Mouse (Mus musculus): Measurements from ENCODE around the gene Rin2. TPM values are rescaled to one million over a fixed set of nuclear protein-coding genes. Genes with fewer than 3 reads are reported as not detected.

The Rin2 gene
- total and polyA plus RNA-seq, 2 experiments from 2014 or later, result 9.9 to 12.7 TPM

DNA sequence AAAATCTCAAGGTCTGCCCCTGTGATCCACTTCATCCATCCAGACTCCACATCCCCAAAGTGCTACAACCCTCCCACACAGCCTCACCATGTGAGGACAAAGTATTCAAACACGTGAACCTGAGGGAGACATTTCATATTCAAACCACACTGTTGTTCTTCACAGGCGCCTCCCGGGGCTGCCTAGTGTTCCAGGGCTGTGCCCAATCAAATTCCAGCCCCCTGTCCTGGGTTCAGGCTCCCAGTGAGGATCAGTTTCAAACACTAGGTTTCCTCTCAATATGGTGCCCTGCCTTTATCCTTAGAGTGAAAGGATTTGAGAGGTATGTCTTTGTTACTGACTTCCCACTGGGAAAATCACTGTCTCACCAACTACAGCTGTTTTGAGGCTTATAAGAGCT, 18.9 kb upstream of the Rin2 start:
- Histone ChIP-seq H3K4me3 (ENCODE audit: low read depth, low read length) (no peak overlapping the region), H3K36me3 (ENCODE audit: insufficient read depth) (no peaks in the 10 kb centered on the region), H3K9ac (no peak overlapping the region), H3K27ac (ENCODE audit: low read depth, low read length) (no peak overlapping the region), H3K4me1 (ENCODE audit: insufficient read depth) (no peaks in the 10 kb centered on the region), H3K4me2 (ENCODE audit: low read depth) (no peak overlapping the region), H3K27me3 (ENCODE audit: insufficient read depth, low read length) (no peaks in the 10 kb centered on the region), H3K9me3 (ENCODE audit: low read length) (no peaks in the 10 kb centered on the region)
- no peak for TF ChIP-seq CTCF (IDR thresholded peaks at IDR 0.05; ENCODE audit: low read depth)
- WGBS, result 35% methylated on average over 3 of the region's 3 CpGs
- DNase-seq (no peak), ATAC-seq (no peak)

DNA sequence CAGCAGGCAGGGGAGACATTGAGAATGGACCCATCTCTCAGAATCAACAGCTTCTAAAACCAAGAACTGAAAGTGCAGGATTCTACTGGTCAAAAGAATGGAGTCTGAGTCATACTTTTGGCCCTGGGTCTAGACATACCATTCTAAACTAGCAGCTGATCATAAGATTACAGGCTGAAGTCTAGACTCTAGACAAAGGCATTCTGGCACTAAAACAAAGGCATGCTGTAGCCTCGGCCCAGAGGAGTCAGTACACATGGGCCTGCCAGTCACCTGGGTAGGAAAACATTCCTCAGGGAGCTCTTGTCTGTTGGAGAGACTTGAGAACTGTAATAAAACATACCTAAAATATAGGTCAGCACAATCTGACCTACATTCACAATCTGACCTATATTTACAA, 18.3 kb upstream of the Rin2 start:
- Histone ChIP-seq H3K4me3 (ENCODE audit: low read depth, low read length) (no peak overlapping the region), H3K27ac (ENCODE audit: low read depth, low read length) (no peak overlapping the region), H3K27me3 (ENCODE audit: insufficient read depth, low read length) (no peaks in the 10 kb centered on the region), H3K4me1 (ENCODE audit: insufficient read depth) (no peaks in the 10 kb centered on the region), H3K36me3 (ENCODE audit: insufficient read depth) (no peaks in the 10 kb centered on the region), H3K4me2 (ENCODE audit: low read depth) (no peak overlapping the region), H3K9ac (no peak overlapping the region), H3K9me3 (ENCODE audit: low read length) (no peaks in the 10 kb centered on the region)
- no peak for TF ChIP-seq CTCF (IDR thresholded peaks at IDR 0.05; ENCODE audit: low read depth)
- DNase-seq, result no peak
- WGBS, result 43% methylated on average over 1 of the region's 1 CpGs
- no peak for ATAC-seq

DNA sequence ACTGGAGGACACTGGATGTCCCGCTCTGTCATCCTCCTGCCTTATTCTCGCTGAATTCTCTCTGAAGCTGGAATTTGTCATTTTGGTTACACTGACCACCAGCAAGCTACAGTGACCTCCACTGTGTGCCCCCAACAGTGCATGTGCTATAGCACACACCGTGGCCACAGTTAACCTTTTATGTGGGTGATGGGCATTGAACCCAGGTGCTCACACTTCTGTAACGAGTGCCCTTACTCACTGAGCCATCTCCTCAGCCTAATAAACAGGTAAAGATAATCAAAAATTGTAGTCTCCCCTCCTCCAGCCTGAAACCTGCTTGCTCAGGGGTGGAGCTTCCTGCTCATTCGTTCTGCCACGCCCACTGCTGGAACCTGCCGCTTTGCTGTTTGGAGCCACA, 13.8 kb upstream of the Rin2 start:
- Histone ChIP-seq H3K36me3 (ENCODE audit: insufficient read depth) (no peaks in the 10 kb centered on the region), H3K4me3 (ENCODE audit: low read depth, low read length) (no peak overlapping the region), H3K9ac (no peak overlapping the region), H3K4me1 (ENCODE audit: insufficient read depth) (no peaks in the 10 kb centered on the region), H3K27ac (ENCODE audit: low read depth, low read length) (no peak overlapping the region), H3K9me3 (ENCODE audit: low read length) (no peaks in the 10 kb centered on the region), H3K4me2 (ENCODE audit: low read depth) (no peak overlapping the region), H3K27me3 (ENCODE audit: insufficient read depth, low read length) (no peaks in the 10 kb centered on the region)
- no peak for DNase-seq
- no peak for ATAC-seq
- 80% methylated on average over 5 of the region's 7 CpGs for WGBS
- no peak for TF ChIP-seq CTCF (IDR thresholded peaks at IDR 0.05; ENCODE audit: low read depth)

DNA sequence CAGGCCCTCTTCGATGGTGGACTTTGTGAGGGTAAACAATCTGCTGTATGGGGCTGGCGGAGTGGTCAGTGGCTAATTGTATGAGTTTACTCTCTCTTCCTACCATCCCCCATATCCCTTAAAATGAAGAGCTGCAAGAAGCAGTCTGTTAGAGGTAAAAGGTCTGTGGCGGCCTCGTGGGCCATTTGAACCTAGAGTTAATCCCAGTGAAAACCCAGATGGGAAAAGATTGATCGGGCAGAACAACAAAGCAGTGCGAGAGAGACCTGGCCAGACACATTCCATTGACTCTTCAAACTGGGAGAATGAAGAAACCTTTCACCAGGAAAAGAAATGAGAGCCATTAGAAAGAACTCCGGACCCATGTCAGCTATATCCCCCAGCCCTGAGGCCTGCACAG, 11.1 kb upstream of the Rin2 start:
- Histone ChIP-seq H3K4me3 (ENCODE audit: low read depth, low read length) (no peak overlapping the region), H3K36me3 (ENCODE audit: insufficient read depth) (no peaks in the 10 kb centered on the region), H3K9me3 (ENCODE audit: low read length) (no peaks in the 10 kb centered on the region), H3K27me3 (ENCODE audit: insufficient read depth, low read length) (no peaks in the 10 kb centered on the region), H3K4me2 (ENCODE audit: low read depth) (no peak overlapping the region), H3K27ac (ENCODE audit: low read depth, low read length) (no peak overlapping the region), H3K9ac (no peak overlapping the region), H3K4me1 (ENCODE audit: insufficient read depth) (no peaks in the 10 kb centered on the region)
- no peak for TF ChIP-seq CTCF (IDR thresholded peaks at IDR 0.05; ENCODE audit: low read depth)
- DNase-seq (no peak), ATAC-seq (no peak)
- WGBS, result 82% methylated on average over 7 of the region's 7 CpGs

DNA sequence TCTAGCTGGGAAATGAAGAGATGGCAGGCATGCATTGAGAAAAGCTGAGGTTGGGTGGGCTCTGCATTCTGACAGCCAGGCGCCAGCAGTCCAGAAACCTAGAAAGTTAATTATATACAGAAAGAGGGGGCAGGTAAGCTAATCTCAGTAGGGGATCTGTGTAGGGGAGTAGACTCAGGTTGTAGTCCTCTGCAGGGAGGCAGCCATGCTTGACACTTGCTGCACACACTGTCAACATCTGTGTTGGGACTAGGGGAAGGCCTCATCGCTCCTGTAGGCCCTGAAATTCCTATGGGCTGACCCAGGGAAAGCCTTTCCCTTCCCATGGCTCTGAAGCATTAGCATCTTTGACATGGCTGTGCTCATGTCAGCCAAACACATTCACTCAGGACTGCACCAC, 10.7 kb upstream of the Rin2 start:
- Histone ChIP-seq H3K27me3 (ENCODE audit: insufficient read depth, low read length) (no peaks in the 10 kb centered on the region), H3K9ac (no peak overlapping the region), H3K36me3 (ENCODE audit: insufficient read depth) (no peaks in the 10 kb centered on the region), H3K9me3 (ENCODE audit: low read length) (no peaks in the 10 kb centered on the region), H3K4me1 (ENCODE audit: insufficient read depth) (no peaks in the 10 kb centered on the region), H3K4me2 (ENCODE audit: low read depth) (no peak overlapping the region), H3K27ac (ENCODE audit: low read depth, low read length) (no peak overlapping the region), H3K4me3 (ENCODE audit: low read depth, low read length) (no peak overlapping the region)
- ATAC-seq (no peak), DNase-seq (no peak)
- 87% methylated on average over 2 of the region's 2 CpGs for WGBS
- no peak for TF ChIP-seq CTCF (IDR thresholded peaks at IDR 0.05; ENCODE audit: low read depth)

DNA sequence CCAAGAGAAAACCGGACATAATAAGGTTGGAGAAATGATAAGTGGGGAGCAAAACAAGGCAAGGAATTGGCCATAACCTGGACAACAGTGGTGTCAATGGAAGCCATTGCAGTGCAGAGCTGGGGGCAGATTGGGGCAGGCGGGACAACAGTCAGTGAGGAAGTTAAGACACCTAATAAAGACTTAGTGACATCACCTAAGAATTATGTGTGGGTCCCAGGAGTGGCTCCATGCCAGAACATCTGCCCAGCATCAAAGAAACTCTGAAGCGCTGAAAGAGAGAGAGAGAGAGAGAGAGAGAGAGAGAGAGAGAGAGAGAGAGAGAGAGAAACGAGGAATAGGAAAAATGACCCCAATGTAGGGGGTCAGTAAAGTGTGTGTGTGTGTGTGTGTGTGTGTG, 6.9 kb upstream of the Rin2 start:
- Histone ChIP-seq H3K9ac (no peak overlapping the region), H3K4me3 (ENCODE audit: low read depth, low read length) (no peak overlapping the region), H3K4me2 (ENCODE audit: low read depth) (no peak overlapping the region), H3K27ac (ENCODE audit: low read depth, low read length) (no peak overlapping the region), H3K4me1 (ENCODE audit: insufficient read depth) (no peaks in the 10 kb centered on the region), H3K36me3 (ENCODE audit: insufficient read depth) (no peaks in the 10 kb centered on the region), H3K27me3 (ENCODE audit: insufficient read depth, low read length) (no peaks in the 10 kb centered on the region), H3K9me3 (ENCODE audit: low read length) (no peaks in the 10 kb centered on the region)
- DNase-seq (no peak), ATAC-seq (no peak)
- WGBS, result 81% methylated on average over 4 of the region's 4 CpGs
- TF ChIP-seq CTCF (IDR thresholded peaks at IDR 0.05; ENCODE audit: low read depth), result no peak

DNA sequence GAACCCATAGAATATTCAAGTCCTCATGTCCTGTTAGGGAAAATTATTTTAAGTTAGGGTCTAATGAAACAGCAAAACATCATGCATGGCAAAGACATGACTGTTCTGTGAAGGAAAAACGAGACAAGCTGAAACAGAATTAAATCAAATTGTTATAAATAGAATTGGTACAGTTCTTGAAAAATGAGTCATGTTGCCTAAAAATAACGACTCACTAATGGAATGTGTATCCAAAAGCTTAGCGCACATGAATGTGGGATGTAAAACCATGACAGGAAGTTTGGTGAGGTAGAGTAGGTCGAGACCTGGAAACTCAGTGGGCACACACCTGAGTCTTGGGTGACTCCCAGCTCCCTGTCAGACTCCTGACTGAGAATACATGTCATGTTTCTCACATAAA, 4.9 kb upstream of the Rin2 start:
- Histone ChIP-seq H3K4me3 (ENCODE audit: low read depth, low read length) (no peak overlapping the region), H3K4me1 (ENCODE audit: insufficient read depth) (0 out of 2 replicates have a peak, but pooled peaks cover 6% of the 10 kb centered on the region), H3K27me3 (ENCODE audit: insufficient read depth, low read length) (no peaks in the 10 kb centered on the region; the same call in 1 of the 2 replicates), H3K27ac (ENCODE audit: low read depth, low read length) (no peak overlapping the region), H3K9me3 (ENCODE audit: low read length) (no peaks in the 10 kb centered on the region), H3K36me3 (ENCODE audit: insufficient read depth) (no peaks in the 10 kb centered on the region), H3K4me2 (ENCODE audit: low read depth) (no peak overlapping the region), H3K9ac (no peak overlapping the region)
- WGBS, result 78% methylated on average over 4 of the region's 4 CpGs
- ATAC-seq, result no peak
- no peak for TF ChIP-seq CTCF (IDR thresholded peaks at IDR 0.05; ENCODE audit: low read depth)
- DNase-seq, result no peak

All from forebrain, postnatal 0 days (tissue).